Mouse (Mus musculus): ENCODE results near the gene Pclo. TPM values are rescaled to one million over a fixed set of nuclear protein-coding genes. Genes with fewer than 3 reads are reported as not detected.
"Not testable (repeated sequence)": the region's sequence is repeated elsewhere in the genome, so short reads cannot be mapped to it uniquely, and the experiment has no call there.

The Pclo gene
- total RNA-seq (2017) = 0.20 and 0.63 TPM in 2 replicates

GRCm38 (mm10) chr5:14514631-14515523 lies at the start of gene Pclo:
Gene Pclo, plus strand, starts transcription at chr5:14514918.
- peak; percentile 70 to 91 for ATAC-seq (replicated peaks in 1 of 2; ENCODE audit: insufficient read depth in 1 of 2, low FRiP score in 2 of 2, low TSS enrichment in 1 of 2, low read depth in 1 of 2, poor library complexity in 2 of 2, severe bottlenecking in 2 of 2)

- ATAC-seq (replicated peaks in 1 of 2; ENCODE audit: insufficient read depth in 1 of 2, low FRiP score in 2 of 2, low TSS enrichment in 1 of 2, low read depth in 1 of 2, poor library complexity in 2 of 2, severe bottlenecking in 2 of 2) = not testable (repeated sequence)
Observed at GRCm38 (mm10) chr5:14494431-14494830, 20.3 kb upstream of the Pclo start.

GRCm38 (mm10) chr5:14508522-14508921 lies 6.2 kb upstream of the Pclo start:
- ATAC-seq (replicated peaks in 1 of 2; ENCODE audit: insufficient read depth in 1 of 2, low FRiP score in 2 of 2, low TSS enrichment in 1 of 2, low read depth in 1 of 2, poor library complexity in 2 of 2, severe bottlenecking in 2 of 2) = no peak

GRCm38 (mm10) chr5:14509621-14510020 lies 5.1 kb upstream of the Pclo start:
- ATAC-seq (replicated peaks in 1 of 2; ENCODE audit: insufficient read depth in 1 of 2, low FRiP score in 2 of 2, low TSS enrichment in 1 of 2, low read depth in 1 of 2, poor library complexity in 2 of 2, severe bottlenecking in 2 of 2) = no peak

GRCm38 (mm10) chr5:14518131-14518832 lies 3.6 kb downstream of the Pclo start:
- no peak for ATAC-seq (replicated peaks in 1 of 2; ENCODE audit: insufficient read depth in 1 of 2, low FRiP score in 2 of 2, low TSS enrichment in 1 of 2, low read depth in 1 of 2, poor library complexity in 2 of 2, severe bottlenecking in 2 of 2)

GRCm38 (mm10) chr5:14522006-14522405 lies 7.3 kb downstream of the Pclo start:
- no peak for ATAC-seq (replicated peaks in 1 of 2; ENCODE audit: insufficient read depth in 1 of 2, low FRiP score in 2 of 2, low TSS enrichment in 1 of 2, low read depth in 1 of 2, poor library complexity in 2 of 2, severe bottlenecking in 2 of 2)

- no peak for ATAC-seq (replicated peaks in 1 of 2; ENCODE audit: insufficient read depth in 1 of 2, low FRiP score in 2 of 2, low TSS enrichment in 1 of 2, low read depth in 1 of 2, poor library complexity in 2 of 2, severe bottlenecking in 2 of 2)
Observed at GRCm38 (mm10) chr5:14526038-14526437, 11.3 kb downstream of the Pclo start.

- ATAC-seq (replicated peaks in 1 of 2; ENCODE audit: insufficient read depth in 1 of 2, low FRiP score in 2 of 2, low TSS enrichment in 1 of 2, low read depth in 1 of 2, poor library complexity in 2 of 2, severe bottlenecking in 2 of 2) = no peak
Observed at GRCm38 (mm10) chr5:14527796-14528195, 13.1 kb downstream of the Pclo start.

GRCm38 (mm10) chr5:14531906-14532305 lies 17.2 kb downstream of the Pclo start:
- no peak for ATAC-seq (replicated peaks in 1 of 2; ENCODE audit: insufficient read depth in 1 of 2, low FRiP score in 2 of 2, low TSS enrichment in 1 of 2, low read depth in 1 of 2, poor library complexity in 2 of 2, severe bottlenecking in 2 of 2)

- no peak for ATAC-seq (replicated peaks in 1 of 2; ENCODE audit: insufficient read depth in 1 of 2, low FRiP score in 2 of 2, low TSS enrichment in 1 of 2, low read depth in 1 of 2, poor library complexity in 2 of 2, severe bottlenecking in 2 of 2)
Observed at GRCm38 (mm10) chr5:14539346-14539745, 24.6 kb downstream of the Pclo start.

GRCm38 (mm10) chr5:14539961-14540627 lies 25.4 kb downstream of the Pclo start:
- no peak for ATAC-seq (replicated peaks in 1 of 2; ENCODE audit: insufficient read depth in 1 of 2, low FRiP score in 2 of 2, low TSS enrichment in 1 of 2, low read depth in 1 of 2, poor library complexity in 2 of 2, severe bottlenecking in 2 of 2)

- ATAC-seq (replicated peaks in 1 of 2; ENCODE audit: insufficient read depth in 1 of 2, low FRiP score in 2 of 2, low TSS enrichment in 1 of 2, low read depth in 1 of 2, poor library complexity in 2 of 2, severe bottlenecking in 2 of 2) = no peak
Observed at GRCm38 (mm10) chr5:14575626-14576025, 60.9 kb downstream of the Pclo start.

- no peak for ATAC-seq (replicated peaks in 1 of 2; ENCODE audit: insufficient read depth in 1 of 2, low FRiP score in 2 of 2, low TSS enrichment in 1 of 2, low read depth in 1 of 2, poor library complexity in 2 of 2, severe bottlenecking in 2 of 2)
Observed at GRCm38 (mm10) chr5:14591479-14591878, 76.8 kb downstream of the Pclo start.

GRCm38 (mm10) chr5:14595426-14596013 lies 80.8 kb downstream of the Pclo start:
- ATAC-seq (replicated peaks in 1 of 2; ENCODE audit: insufficient read depth in 1 of 2, low FRiP score in 2 of 2, low TSS enrichment in 1 of 2, low read depth in 1 of 2, poor library complexity in 2 of 2, severe bottlenecking in 2 of 2) = no peak

- no peak for ATAC-seq (replicated peaks in 1 of 2; ENCODE audit: insufficient read depth in 1 of 2, low FRiP score in 2 of 2, low TSS enrichment in 1 of 2, low read depth in 1 of 2, poor library complexity in 2 of 2, severe bottlenecking in 2 of 2)
Observed at GRCm38 (mm10) chr5:14608318-14608717, 93.6 kb downstream of the Pclo start.

GRCm38 (mm10) chr5:14621146-14621545 lies 106.4 kb downstream of the Pclo start:
- no peak for ATAC-seq (replicated peaks in 1 of 2; ENCODE audit: insufficient read depth in 1 of 2, low FRiP score in 2 of 2, low TSS enrichment in 1 of 2, low read depth in 1 of 2, poor library complexity in 2 of 2, severe bottlenecking in 2 of 2)

- ATAC-seq (replicated peaks in 1 of 2; ENCODE audit: insufficient read depth in 1 of 2, low FRiP score in 2 of 2, low TSS enrichment in 1 of 2, low read depth in 1 of 2, poor library complexity in 2 of 2, severe bottlenecking in 2 of 2) = no peak
Observed at GRCm38 (mm10) chr5:14623360-14623759, 108.6 kb downstream of the Pclo start.

GRCm38 (mm10) chr5:14641260-14641659 lies 126.5 kb downstream of the Pclo start:
- ATAC-seq (replicated peaks in 1 of 2; ENCODE audit: insufficient read depth in 1 of 2, low FRiP score in 2 of 2, low TSS enrichment in 1 of 2, low read depth in 1 of 2, poor library complexity in 2 of 2, severe bottlenecking in 2 of 2) = no peak
